Mouse (Mus musculus) heart, postnatal 25 days (tissue): ENCODE data around the gene Actl6b. TPM values are rescaled to one million over a fixed set of nuclear protein-coding genes. Genes with fewer than 3 reads are reported as not detected.

Source experiments
- DNase-seq: peaks from one replicate; pipeline ENCODE4 v3.0.0; 2022; ENCODE audit warnings: low spot score
- intact Hi-C: fragments of 180-260 bp; cut with DNase I; formaldehyde crosslinking; loops from one replicate; pipeline ENCODE4 v1.15.1; 2025
- total RNA-seq, 2 experiments: library from RNA; stranded (reverse); gene quantifications; 2 replicates each; pipeline ENCODE4 v1.2.3; 2021

Gene Actl6b
- total RNA-seq, 2 experiments from 2014 or later = not detected

GRCm38 (mm10) chr5:137549840-137550239, 3.5 kb upstream of the Actl6b start:
- intact Hi-C loops = no loop called here
- DNase-seq = no peak

GRCm38 (mm10) chr5:137551119-137551518, 2.2 kb upstream of the Actl6b start:
- no peak for DNase-seq
- intact Hi-C loops = no loop called here

- DNase-seq = no peak
- intact Hi-C loops = no loop called here
Observed at GRCm38 (mm10) chr5:137553000-137553399, 317 bp upstream of the Actl6b start.

GRCm38 (mm10) chr5:137553898-137554297, 581 bp downstream of the Actl6b start:
- intact Hi-C loops = no loop called here
- no peak for DNase-seq

- DNase-seq = no peak
- intact Hi-C loops = no loop called here
Observed at GRCm38 (mm10) chr5:137561556-137561955, 8.2 kb downstream of the Actl6b start.

- DNase-seq = no peak
- intact Hi-C loops = no loop called here
Observed at GRCm38 (mm10) chr5:137562965-137563364, 9.6 kb downstream of the Actl6b start.

- intact Hi-C loops = no loop called here
- no peak for DNase-seq
Observed at GRCm38 (mm10) chr5:137565744-137566143, 12.4 kb downstream of the Actl6b start.

- no peak for DNase-seq
- intact Hi-C loops = no loop called here
Observed at GRCm38 (mm10) chr5:137566416-137566815, 13.1 kb downstream of the Actl6b start.

- intact Hi-C loops = no loop called here
- DNase-seq = no peak
Observed at GRCm38 (mm10) chr5:137568223-137568798, 15.0 kb downstream of the Actl6b start.

GRCm38 (mm10) chr5:137569031-137569430, 15.7 kb downstream of the Actl6b start:
- no peak for DNase-seq
- intact Hi-C loops = no loop called here

GRCm38 (mm10) chr5:137569665-137570064, 16.3 kb downstream of the Actl6b start, which contains the start of gene Tfr2:
TSS of gene Tfr2 (plus strand) at chr5:137569840.
- no peak for DNase-seq

GRCm38 (mm10) chr5:137570181-137570580, 16.9 kb downstream of the Actl6b start:
- intact Hi-C loops = no loop called here
- no peak for DNase-seq

More at GRCm38 (mm10) chr5:137569665-137570064, 16.3 kb downstream of the Actl6b start, which contains the start of gene Tfr2:
- intact Hi-C loops = no loop called here

- intact Hi-C loops = no loop called here
- no peak for DNase-seq
Observed at GRCm38 (mm10) chr5:137570691-137571586, 17.6 kb downstream of the Actl6b start.

- no peak for DNase-seq
- intact Hi-C loops = no loop called here
Observed at GRCm38 (mm10) chr5:137574470-137574901, 21.2 kb downstream of the Actl6b start.

- intact Hi-C loops = loop anchor here (5.0 kb wide), 1 partner anchor 177 kb away; no protein-coding TSS in a partner anchor
Observed at GRCm38 (mm10) chr5:137580246-137580645, 26.9 kb downstream of the Actl6b start.

GRCm38 (mm10) chr5:137582702-137583101, 29.4 kb downstream of the Actl6b start:
- intact Hi-C loops = loop anchor here (5.0 kb wide), 1 partner anchor 175 kb away; no protein-coding TSS in a partner anchor
- DNase-seq = no peak

More at GRCm38 (mm10) chr5:137580246-137580645, 26.9 kb downstream of the Actl6b start:
- no peak for DNase-seq

GRCm38 (mm10) chr5:137583670-137584169, 30.4 kb downstream of the Actl6b start:
- DNase-seq = no peak
- intact Hi-C loops = loop anchor here (2.0 to 5.0 kb wide), 2 partner anchors 69 to 174 kb away; no protein-coding TSS in a partner anchor

GRCm38 (mm10) chr5:137584976-137585375, 31.7 kb downstream of the Actl6b start:
- intact Hi-C loops = loop anchor here (2.0 to 5.0 kb wide), 2 partner anchors 68 to 172 kb away; no protein-coding TSS in a partner anchor

GRCm38 (mm10) chr5:137590507-137590906, 37.2 kb downstream of the Actl6b start:
- intact Hi-C loops = no loop called here
- DNase-seq = no peak

More at GRCm38 (mm10) chr5:137584976-137585375, 31.7 kb downstream of the Actl6b start:
- peak; percentile 31 for DNase-seq

- intact Hi-C loops = no loop called here
- no peak for DNase-seq
Observed at GRCm38 (mm10) chr5:137595921-137596320, 42.6 kb downstream of the Actl6b start.
